Mouse (Mus musculus) erythroblast, embryonic 14.5 days (primary cell): ENCODE results near the gene Ajm1.

Source experiments
- GATA1 ChIP-seq: IDR thresholded peaks from 2 replicates; pipeline ENCODE4 v1.6.1; 2012; ENCODE audit warnings: low read length, inconsistent platforms, mixed read lengths
- TAL1 ChIP-seq: IDR thresholded peaks from 3 replicates; pipeline ENCODE4 v1.6.1; 2012; ENCODE audit warnings: low read length, inconsistent platforms, mixed read lengths

GRCm38 (mm10) chr2:25573068-25573467 is 8.5 kb downstream of the Ajm1 start:
- no peak for TF ChIP-seq GATA1
- no peak for TF ChIP-seq TAL1
